Mouse (Mus musculus) gastrocnemius, postnatal 14 days (tissue): ENCODE data around the gene Hist1h1c. TPM values are rescaled to one million over a fixed set of nuclear protein-coding genes. Genes with fewer than 3 reads are reported as not detected.
"Not testable (repeated sequence)": the region's sequence is repeated elsewhere in the genome, so short reads cannot be mapped to it uniquely, and the experiment has no call there.

Experiments used
- DNase-seq: peaks from one replicate; pipeline ENCODE4 v3.0.0; 2021; ENCODE audit warnings: mixed read lengths
- intact Hi-C: fragments of 180-260 bp; cut with DNase I; formaldehyde crosslinking; loops from one replicate; pipeline ENCODE4 v1.15.1; 2025; ENCODE audit warnings: low total_unique reads
- long read RNA-seq, 2 experiments: library from polyadenylated mRNA; stranded (forward); transcript quantifications; one replicate each; pipeline ENCODE4 v2.0.0; 2021
- total RNA-seq, 2 experiments: library from RNA; stranded (reverse); gene quantifications; 2 replicates each; pipeline ENCODE4 v1.2.3; 2021

Hist1h1c gene
- 100 to 1,000 TPM; 258 to 269 TPM for total RNA-seq
- long read RNA-seq, experiment 1, transcript Hist1h1c-201 (1 exons, 1,560 nt) = major isoform, 49 of 49 reads
- long read RNA-seq, experiment 1, partial matches to known transcripts = 0 of 49 reads
- long read RNA-seq, experiment 1, other reads (novel, unspliced or antisense) = 0 of 49 reads
- long read RNA-seq, experiment 2, transcript Hist1h1c-201 (1 exons, 1,560 nt) = major isoform, 64 of 64 reads
- long read RNA-seq, experiment 2, partial matches to known transcripts = 0 of 64 reads
- long read RNA-seq, experiment 2, other reads (novel, unspliced or antisense) = 0 of 64 reads

GRCm38 (mm10) chr13:23738677-23739068 is at the start of gene Hist1h1c:
Gene Hist1h1c (plus strand): TSS chr13:23738808.
- intact Hi-C loops = no loop called here
- DNase-seq = peak; percentile 86

GRCm38 (mm10) chr13:23688956-23689355 is 49.7 kb upstream of the Hist1h1c start:
- no peak for DNase-seq
- intact Hi-C loops = no loop called here

- intact Hi-C loops = no loop called here
- DNase-seq = no peak
These were observed 49.1 kb upstream of the Hist1h1c start for GRCm38 (mm10) chr13:23689459-23689858.

- intact Hi-C loops = loop anchor here (10.0 kb wide), 1 partner anchor 69 kb away; the partner anchor contains the start of genes Hist1h1e and Hist1h2be
- DNase-seq = no peak
These were observed 44.7 kb upstream of the Hist1h1c start for GRCm38 (mm10) chr13:23693856-23694440.

- intact Hi-C loops = loop anchor here (10.0 kb wide), 1 partner anchor 70 kb away; the partner anchor contains the start of genes Hist1h1e and Hist1h2be
- no peak for DNase-seq
These were observed 43.7 kb upstream of the Hist1h1c start for GRCm38 (mm10) chr13:23694956-23695355.

GRCm38 (mm10) chr13:23695514-23695913 is 43.1 kb upstream of the Hist1h1c start, which contains the start of gene Hist1h1t:
Gene Hist1h1t (plus strand): TSS chr13:23695814.
- DNase-seq = no peak
- intact Hi-C loops = loop anchor here (10.0 kb wide), 1 partner anchor 71 kb away; the partner anchor contains the start of genes Hist1h1e and Hist1h2be

- intact Hi-C loops = loop anchor here (10.0 kb wide), 1 partner anchor 71 kb away; the partner anchor contains the start of genes Hist1h1e and Hist1h2be
- DNase-seq = no peak
These were observed 42.5 kb upstream of the Hist1h1c start for GRCm38 (mm10) chr13:23696061-23696474.

GRCm38 (mm10) chr13:23697491-23698299 is 40.9 kb upstream of the Hist1h1c start:
- peak; percentile 46 for DNase-seq
- intact Hi-C loops = loop anchor here (10.0 kb wide), 1 partner anchor 73 kb away; the partner anchor contains the start of genes Hist1h1e and Hist1h2be

- intact Hi-C loops = loop anchor here (10.0 kb wide), 1 partner anchor 73 kb away; the partner anchor contains the start of genes Hist1h1e and Hist1h2be
These were observed 40.3 kb upstream of the Hist1h1c start, which contains the start of gene Hist1h4c for GRCm38 (mm10) chr13:23698300-23698693. Gene Hist1h4c (minus strand): TSS chr13:23698454.

GRCm38 (mm10) chr13:23698996-23699395 is 39.6 kb upstream of the Hist1h1c start:
- no peak for DNase-seq
- intact Hi-C loops = loop anchor here (10.0 kb wide), 1 partner anchor 74 kb away; the partner anchor contains the start of genes Hist1h1e and Hist1h2be

More at GRCm38 (mm10) chr13:23698300-23698693, 40.3 kb upstream of the Hist1h1c start, which contains the start of gene Hist1h4c:
- DNase-seq = peak; percentile 95

GRCm38 (mm10) chr13:23699767-23700166 is 38.8 kb upstream of the Hist1h1c start:
- intact Hi-C loops = loop anchor here (2.0 to 10.0 kb wide), 2 partner anchors 33 to 75 kb away; partner anchors contain the start of genes Hist1h1e and Hist1h2be

GRCm38 (mm10) chr13:23700786-23701520 is 37.7 kb upstream of the Hist1h1c start:
- intact Hi-C loops = loop anchor here (2.0 kb wide), 1 partner anchor 32 kb away; no protein-coding TSS in a partner anchor
- DNase-seq = peak; percentile 50

More at GRCm38 (mm10) chr13:23699767-23700166, 38.8 kb upstream of the Hist1h1c start:
- DNase-seq = no peak

GRCm38 (mm10) chr13:23702220-23702619 is 36.4 kb upstream of the Hist1h1c start:
- intact Hi-C loops = no loop called here
- DNase-seq = no peak

GRCm38 (mm10) chr13:23702801-23703200 is 35.8 kb upstream of the Hist1h1c start:
- intact Hi-C loops, DNase-seq: not testable (repeated sequence)

GRCm38 (mm10) chr13:23705751-23706356 is 32.8 kb upstream of the Hist1h1c start:
- intact Hi-C loops = no loop called here
- DNase-seq = no peak

- intact Hi-C loops = no loop called here
- no peak for DNase-seq
These were observed 31.8 kb upstream of the Hist1h1c start for GRCm38 (mm10) chr13:23706771-23707170.

GRCm38 (mm10) chr13:23708041-23708440 is 30.6 kb upstream of the Hist1h1c start:
- no peak for DNase-seq
- intact Hi-C loops = no loop called here

GRCm38 (mm10) chr13:23708654-23709053 is 30.0 kb upstream of the Hist1h1c start:
- no peak for DNase-seq
- intact Hi-C loops = no loop called here
